Mouse (Mus musculus) left cerebral cortex, adult 18-20 months (tissue): ENCODE results near the gene Aqp3. TPM values are rescaled to one million over a fixed set of nuclear protein-coding genes. Genes with fewer than 3 reads are reported as not detected.

ENCODE experiments used
- DNase-seq, 2 experiments: peaks; one replicate each; pipeline ENCODE4 v3.0.0; 2021 to 2022; ENCODE audit warnings: low spot score in 2 of 2, mixed read lengths in 1 of 2
- long read RNA-seq, 2 experiments: library from polyadenylated mRNA; stranded (forward); transcript quantifications; one replicate each; pipeline ENCODE4 v2.0.0; 2021
- total RNA-seq, 2 experiments: library from RNA; stranded (reverse); gene quantifications; 2 replicates each; pipeline ENCODE4 v1.2.3; 2021

Gene Aqp3
- not detected for total RNA-seq
- long read RNA-seq, experiment 1: 0 reads
- long read RNA-seq, experiment 2: 0 reads

- peak in 1 of 2 experiments; percentile 8 for DNase-seq
These were observed at the start of gene Aqp3 for GRCm38 (mm10) chr4:41097871-41098576. TSS of gene Aqp3 (minus strand) at chr4:41098183.

- DNase-seq: no peak
These were observed 44.6 kb upstream of the Aqp3 start for GRCm38 (mm10) chr4:41142601-41143000.

DNA sequence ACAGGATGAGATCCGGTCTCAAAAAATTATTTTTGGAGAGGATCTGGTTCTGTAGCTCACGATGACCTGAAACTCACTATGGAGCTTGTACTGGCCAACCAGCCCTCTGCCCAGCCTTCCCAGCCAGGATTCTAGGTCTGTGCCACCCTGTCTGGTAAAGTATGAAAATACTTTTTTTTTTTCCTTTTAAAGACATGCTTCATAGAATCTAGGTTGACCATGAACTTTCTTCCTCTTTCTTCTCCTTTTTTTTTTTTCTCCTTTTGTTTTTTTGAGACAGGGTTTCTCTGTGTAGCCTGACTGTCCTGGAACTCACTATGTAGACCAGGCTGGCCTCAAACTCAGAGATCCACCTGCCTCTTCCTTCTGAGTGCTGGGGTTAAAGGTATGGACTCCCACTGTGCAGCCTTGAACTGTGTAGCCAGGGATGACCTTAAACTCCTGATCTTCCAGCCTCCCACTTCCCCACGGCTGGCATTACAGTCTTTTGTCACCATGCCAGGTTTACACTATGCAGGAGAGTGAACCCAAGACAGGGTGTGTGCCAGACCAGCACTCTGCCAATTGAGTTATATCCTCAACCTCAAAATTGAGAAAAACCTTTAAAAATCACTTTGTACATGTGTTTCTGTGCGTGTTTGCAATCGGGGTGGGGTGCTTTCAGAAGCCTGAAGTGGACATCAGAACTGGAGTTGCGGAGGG lies 42.3 kb upstream of the Aqp3 start:
- DNase-seq: no peak

DNA sequence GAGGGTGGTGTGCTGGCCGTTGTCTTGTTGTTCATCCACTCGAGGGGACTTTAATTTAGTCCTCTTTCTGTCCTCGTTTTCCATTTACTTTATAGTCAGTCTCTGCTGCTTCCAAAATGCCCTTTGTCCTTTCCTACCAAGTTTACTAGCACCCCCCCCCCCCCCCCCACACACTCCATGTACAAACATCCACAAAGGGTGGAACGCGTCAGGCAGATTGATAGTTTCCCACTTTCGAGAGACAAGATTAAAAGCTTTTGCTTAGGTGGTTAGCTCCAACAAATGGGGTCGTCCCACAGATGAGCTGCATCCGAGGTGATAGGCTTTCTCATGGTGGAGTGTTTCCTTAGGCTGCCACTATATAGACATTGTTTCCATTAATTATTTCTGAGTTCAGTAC lies 38.8 kb upstream of the Aqp3 start:
- no peak for DNase-seq

DNA sequence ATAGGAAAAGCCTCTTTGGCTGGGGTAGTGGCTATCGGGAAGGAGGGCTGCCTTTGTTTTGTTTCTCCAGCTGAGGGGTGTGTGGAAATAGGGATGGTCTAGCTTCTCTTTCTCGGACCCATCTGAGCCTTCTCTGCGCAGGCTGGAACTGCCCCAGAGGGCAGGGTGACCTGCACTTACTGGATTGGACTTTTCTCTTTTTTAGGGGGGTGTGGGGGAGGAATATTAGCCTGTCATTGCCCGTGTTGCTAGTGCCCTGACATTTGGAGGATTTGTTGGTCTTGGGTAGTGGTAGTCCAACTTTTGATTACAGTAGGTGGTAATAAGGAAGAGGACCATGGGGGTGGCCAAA lies 38.4 kb upstream of the Aqp3 start:
- no peak for DNase-seq

GRCm38 (mm10) chr4:41135711-41136453 lies 37.9 kb upstream of the Aqp3 start, which contains the start of gene Ube2r2:
TSS of gene Ube2r2 (plus strand) at chr4:41135743.
- DNase-seq: peak; percentile 20 to 44

DNA sequence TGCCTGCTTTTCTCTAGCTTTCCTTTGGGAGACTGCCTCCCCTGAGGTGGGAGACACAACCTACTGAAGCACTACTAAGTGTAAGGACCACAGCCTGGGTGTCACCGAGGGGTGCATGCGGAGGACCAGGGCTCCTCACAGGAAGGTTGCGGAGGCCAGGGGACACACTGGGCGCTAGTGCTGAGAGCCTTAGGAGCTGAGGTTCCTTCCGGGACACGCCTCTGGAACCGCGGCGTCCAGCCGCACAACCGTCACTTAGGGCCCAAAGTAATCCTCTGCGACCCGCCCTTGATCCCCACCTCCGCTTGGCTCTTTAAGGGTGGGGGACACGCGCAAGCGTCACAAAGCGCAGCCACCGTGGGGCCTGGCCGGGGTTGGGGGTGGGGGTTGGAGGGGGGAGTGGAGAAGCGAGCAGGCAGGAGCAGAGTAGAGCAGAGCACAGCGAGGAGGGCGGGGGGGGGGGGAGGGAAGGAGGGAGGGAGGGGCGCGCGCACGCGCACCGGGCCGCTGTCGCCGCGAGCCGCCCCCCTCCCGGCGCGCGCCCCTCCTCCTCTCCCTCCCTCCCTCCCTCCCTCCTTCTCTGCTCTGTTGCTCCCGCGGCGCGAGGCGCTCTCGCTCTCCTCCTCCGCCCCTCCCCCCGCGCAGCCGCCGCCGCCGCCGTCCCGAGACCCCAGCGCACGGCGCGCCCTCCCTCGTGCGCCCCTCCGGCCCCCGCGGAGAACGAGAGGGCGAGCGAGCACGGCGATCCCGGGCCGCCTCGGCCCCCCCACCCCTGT lies 37.1 kb upstream of the Aqp3 start:
- peak; percentile 62 to 73 for DNase-seq

DNA sequence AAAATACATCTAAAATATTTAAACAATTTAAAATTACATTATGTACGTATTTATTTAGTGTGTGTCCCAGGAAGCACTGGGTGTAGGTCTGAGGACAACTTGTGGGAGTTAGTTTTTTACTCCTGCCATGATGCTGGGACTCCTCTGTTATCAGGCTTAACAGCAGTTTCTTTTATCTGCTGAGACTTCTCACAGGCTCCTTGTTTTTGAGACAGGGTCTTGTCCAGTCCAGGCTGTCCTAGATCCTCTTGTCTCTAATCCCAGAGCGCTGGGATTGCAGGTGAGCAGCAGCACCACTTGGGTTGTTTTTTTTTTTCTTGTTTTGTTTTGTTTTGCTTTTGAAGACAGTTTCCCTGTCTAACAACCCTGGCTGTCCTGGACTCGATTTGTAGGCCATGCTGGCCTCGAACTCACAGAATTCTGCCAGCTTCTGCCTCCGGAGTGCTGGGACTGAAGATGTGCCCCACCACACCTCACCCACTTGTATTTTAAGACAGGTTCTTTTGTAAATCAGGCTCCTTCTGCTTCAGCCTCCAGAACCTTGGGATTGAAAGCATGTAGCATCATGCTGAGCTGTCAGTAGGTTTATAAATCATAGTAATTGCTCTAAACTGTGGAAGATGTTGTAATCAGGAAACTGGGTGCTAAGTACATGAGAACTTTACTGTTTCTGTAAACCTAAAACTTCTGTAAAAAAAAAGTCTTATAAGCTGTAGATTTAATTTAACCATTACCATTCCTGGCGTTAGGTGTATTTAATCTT lies 35.7 kb upstream of the Aqp3 start:
- no peak for DNase-seq

- no peak for DNase-seq
These were observed 34.5 kb upstream of the Aqp3 start for GRCm38 (mm10) chr4:41132471-41132870.

DNA sequence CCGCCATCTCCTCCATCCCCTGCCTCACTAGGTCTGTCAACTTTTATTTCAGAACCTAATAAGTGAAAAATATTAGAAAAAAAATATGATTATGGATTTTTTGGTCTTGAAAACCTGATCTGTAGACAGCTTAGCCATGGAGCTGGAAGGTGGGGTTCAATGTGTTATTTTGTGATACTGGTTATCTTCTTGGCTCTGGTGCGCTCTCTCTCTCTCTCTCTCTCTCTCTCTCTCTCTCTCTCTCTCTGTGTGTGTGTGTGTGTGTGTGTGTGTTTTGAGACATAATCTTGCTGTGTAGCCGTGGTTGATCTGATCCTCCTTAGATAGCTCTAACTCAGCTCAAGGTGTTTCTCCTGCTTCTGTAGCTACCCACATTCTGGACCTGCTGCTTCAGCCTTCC lies 31.9 kb upstream of the Aqp3 start:
- no peak for DNase-seq

GRCm38 (mm10) chr4:41129406-41129805 lies 31.4 kb upstream of the Aqp3 start:
- DNase-seq: peak; percentile 51 to 64

DNA sequence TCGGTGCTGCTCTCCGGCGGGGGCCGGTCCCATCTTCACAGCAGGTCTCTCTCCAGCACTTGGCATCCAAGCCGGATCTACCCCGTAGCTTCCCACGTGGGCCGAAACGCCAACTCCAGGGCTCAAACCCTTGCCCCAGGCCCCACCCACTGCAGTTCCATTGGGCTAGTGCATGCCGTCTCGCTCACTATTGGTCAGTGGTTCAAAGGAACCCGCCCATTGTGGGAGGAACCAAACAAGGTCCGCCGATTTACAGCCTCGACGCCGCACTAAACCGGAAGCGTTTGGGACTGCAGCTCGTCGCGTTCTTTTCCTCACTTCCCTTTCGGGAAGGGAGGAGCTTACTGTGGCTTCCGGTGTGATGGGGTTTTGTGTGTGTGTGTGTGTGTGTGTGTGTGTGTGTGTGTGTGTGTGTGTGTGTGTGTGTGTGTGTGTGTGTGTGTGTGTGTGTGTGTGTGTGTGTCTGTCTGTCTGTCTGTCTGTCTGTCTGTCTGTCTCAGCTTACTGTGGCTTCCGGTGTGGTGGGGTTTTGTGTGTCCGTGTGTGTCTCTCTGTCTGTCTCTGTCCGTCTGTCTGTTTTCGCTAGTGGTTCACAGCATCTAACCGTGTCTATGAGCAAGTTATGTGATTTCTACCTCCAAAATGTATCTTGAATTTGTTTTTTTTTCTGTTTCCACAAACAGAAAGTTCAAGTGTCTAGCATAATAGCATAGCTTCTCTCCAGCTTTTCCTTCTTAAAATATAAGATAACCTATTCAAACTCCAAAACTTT lies 26.4 kb upstream of the Aqp3 start, which contains the start of gene Nol6:
Gene Nol6, minus strand, starts transcription at position 276 of the 772 bp plus-strand sequence.
- peak; percentile 98 to 99 for DNase-seq

- DNase-seq: peak; percentile 54 to 71
These were observed 20.8 kb upstream of the Aqp3 start for GRCm38 (mm10) chr4:41118706-41119292.

DNA sequence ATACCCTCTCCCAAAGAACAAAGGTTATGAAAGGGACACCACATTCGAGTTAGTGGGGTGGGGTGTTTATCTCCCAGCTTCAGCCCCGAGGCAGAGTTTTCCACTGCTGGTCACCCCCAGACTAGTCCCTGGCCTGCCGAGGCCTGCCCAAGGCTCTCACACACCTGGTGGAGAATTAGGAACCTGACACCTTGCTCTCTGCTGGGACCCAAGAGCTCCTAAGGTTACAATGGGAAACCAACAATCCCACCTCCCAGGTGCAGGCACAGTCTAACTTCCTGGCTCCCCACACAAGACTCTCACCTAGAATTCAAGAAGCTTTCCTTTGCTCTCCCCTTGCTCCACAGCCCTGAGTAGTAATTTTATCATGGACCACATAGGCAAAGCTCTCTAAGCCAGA lies 18.8 kb upstream of the Aqp3 start:
- no peak for DNase-seq

- no peak for DNase-seq
These were observed 17.8 kb upstream of the Aqp3 start for GRCm38 (mm10) chr4:41115793-41116192.

DNA sequence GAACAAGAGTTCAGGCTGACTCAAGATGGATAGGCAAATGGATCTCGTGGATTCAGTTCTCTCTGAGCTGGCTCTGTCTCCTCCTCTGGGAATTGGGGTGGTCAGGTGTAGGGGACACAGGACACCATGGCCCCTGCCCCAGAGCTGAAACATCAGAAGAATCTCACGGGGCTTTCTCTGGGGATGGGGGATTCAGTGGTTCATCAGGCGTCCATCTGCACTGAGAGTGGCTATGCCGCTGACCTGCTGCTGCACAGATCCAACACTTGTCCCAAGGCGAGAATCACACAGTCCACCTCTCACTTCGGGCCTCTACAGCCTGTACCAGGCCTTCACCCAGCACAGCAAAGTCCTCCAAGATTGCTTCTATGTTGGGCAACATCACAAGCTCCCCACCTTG lies 17.1 kb upstream of the Aqp3 start:
- DNase-seq: no peak

- DNase-seq: no peak
These were observed 16.5 kb upstream of the Aqp3 start for GRCm38 (mm10) chr4:41114358-41115070.

DNA sequence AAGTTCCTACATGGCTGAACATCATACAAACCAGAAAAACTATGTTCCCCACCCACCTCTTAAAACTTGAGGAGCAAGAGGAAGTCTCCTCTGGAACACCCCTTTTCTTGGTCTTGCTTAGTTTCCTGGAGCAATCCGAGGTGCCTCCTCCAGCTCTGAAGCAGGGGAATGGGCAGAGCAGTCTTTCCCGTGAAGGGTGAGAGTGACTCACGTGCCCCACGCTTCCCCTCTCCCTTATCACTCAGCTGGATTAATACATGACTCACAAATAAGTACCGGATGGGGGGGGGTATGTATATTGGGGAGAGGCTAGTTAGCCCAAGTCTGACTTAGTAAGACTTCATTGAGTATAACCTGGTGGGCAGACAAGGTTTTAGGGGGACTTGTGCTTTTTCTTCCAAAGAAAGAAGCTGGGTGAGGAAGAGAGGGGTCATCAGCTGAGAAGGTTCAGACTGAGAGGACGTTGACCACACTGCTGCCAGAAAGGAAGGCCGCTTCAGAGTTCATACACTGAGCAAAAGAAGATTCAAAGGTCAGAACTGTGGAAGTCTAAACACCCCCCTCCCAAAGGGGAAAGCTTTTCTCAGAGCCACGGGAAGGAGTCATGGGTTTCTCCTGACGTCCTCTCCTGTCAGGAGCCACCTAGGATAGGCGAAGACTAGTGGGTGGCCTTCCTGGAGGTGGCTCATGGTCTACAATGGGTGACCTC lies 10.9 kb upstream of the Aqp3 start:
- no peak for DNase-seq
